Comparison of ENCODE assay signal across 9 mouse cellular contexts in the genomic region with DNA sequence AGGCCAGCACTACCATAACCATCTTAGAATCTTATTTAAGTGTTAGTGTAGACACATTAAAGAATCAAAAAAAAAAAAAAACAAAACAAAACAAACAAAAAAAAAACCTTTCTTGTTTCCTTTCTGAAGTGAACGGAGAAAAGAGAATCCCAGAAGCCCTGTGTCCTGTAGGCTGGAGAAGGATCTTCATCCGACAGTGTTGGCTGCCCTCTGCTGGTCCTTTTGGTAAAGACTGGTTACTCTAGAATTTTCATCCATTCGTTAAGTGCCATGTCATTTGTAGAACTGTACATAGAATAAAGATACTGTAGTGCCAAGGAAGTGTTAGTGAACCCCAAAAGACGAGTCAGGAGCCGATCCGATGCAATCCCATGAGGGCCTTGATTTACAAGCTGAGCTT. TPM values are rescaled to one million over a fixed set of nuclear protein-coding genes. Genes with fewer than 3 reads are reported as not detected.
A peak's percentile ranks its signal among the peaks of the same experiment; 100 is the strongest.
DNase-seq lines count a peak whose midpoint lies in the region; TF ChIP-seq lines count a peak whose summit lies in the region.
"Had no signal": no experiment of that assay in that cellular context is flagged by ENCODE, and none has a peak within 500 bp of the region (broad histone marks: within the 10 kb centered on the region; RNA-seq: fewer than 3 reads in every experiment).

No protein-coding gene starts in this region.

- intact Hi-C loops in gastrocnemius, adult 2 months (cut with DNase I) = loop anchor here (10.0 kb wide), 3 partner anchors 210 to 480 kb away; no protein-coding TSS in a partner anchor

- H3K36me3 ChIP-seq in ES-E14 (ENCODE audit: control insufficient read depth, insufficient read depth, low read length, poor library complexity, severe bottlenecking) = no peaks in the 10 kb centered on the region
- H3K36me3 ChIP-seq: stomach, embryonic 15.5 days had no signal

- no peak overlapping the region for H3K9ac ChIP-seq in ES-E14 (ENCODE audit: insufficient read depth, low read depth, low read length, poor library complexity, severe bottlenecking)
- H3K9ac ChIP-seq: stomach, embryonic 15.5 days had no signal

- H3K27ac ChIP-seq in ES-E14 (ENCODE audit: insufficient read depth, low read depth, low read length, poor library complexity, severe bottlenecking) = no peak overlapping the region
- no peak overlapping the region for H3K27ac ChIP-seq in gastrocnemius, adult 2 months
- H3K27ac ChIP-seq: stomach, embryonic 15.5 days had no signal

- H3K4me3 ChIP-seq in ES-E14 (ENCODE audit: insufficient read depth in 1 of 2, low read depth in 1 of 2, low read length in 2 of 2, poor library complexity in 1 of 2, severe bottlenecking in 1 of 2) = no peak overlapping the region
- H3K4me3 ChIP-seq in gastrocnemius, adult 2 months = no peak overlapping the region
- no peak overlapping the region for H3K4me3 ChIP-seq in lung, adult 2 months (replicated peaks; ENCODE audit: extremely low read depth, low read depth, low read length)
- H3K4me3 ChIP-seq: stomach, embryonic 15.5 days had no signal

- peak; percentile 63 for TF ChIP-seq CTCF in gastrocnemius, adult 2 months (IDR thresholded peaks at IDR 0.05)
- peak; percentile 55; the same call in 1 of the 2 replicates for TF ChIP-seq CTCF in lung, adult 2 months (IDR thresholded peaks at IDR 0.05; ENCODE audit: insufficient read depth, low read length)

- no peaks in the 10 kb centered on the region for H3K4me1 ChIP-seq in ES-E14 (ENCODE audit: control insufficient read depth in 2 of 2, insufficient read depth in 2 of 2, low read length in 2 of 2, poor library complexity in 1 of 2)
- H3K4me1 ChIP-seq in lung, adult 2 months (ENCODE audit: control insufficient read depth, insufficient read depth, low read length) = no peaks in the 10 kb centered on the region
- H3K4me1 ChIP-seq: stomach, embryonic 15.5 days had no signal

- no peak for TF ChIP-seq POLR2A in lung, adult 2 months (IDR thresholded peaks at IDR 0.05; ENCODE audit: borderline replicate concordance, extremely low read depth, low read depth, low read length)

- 17% methylated on average over 6 of the region's 6 CpGs for WGBS in lung, adult 2 months

- H3K9me3 ChIP-seq in ES-E14 (ENCODE audit: control insufficient read depth, insufficient read depth, low read depth, low read length) = no peaks in the 10 kb centered on the region
- H3K9me3 ChIP-seq: stomach, embryonic 15.5 days had no signal

- in situ Hi-C loops in ES-E14 (cut with MboI; ENCODE audit: low sequenced_read_pairs in 2 of 2, unreplicated experiment in 2 of 2) = loop anchor here in 1 of 2 experiments (25.0 kb wide), 1 partner anchor 358 kb away; no protein-coding TSS in a partner anchor

- DNase-seq in A20 (ENCODE audit: low read depth, low spot score) (peak; percentile 45), ES-E14 (ENCODE audit: low read depth, low spot score) (peak; percentile 56)
- DNase-seq in cerebellum, postnatal 14 days = peak; percentile 84 to 89
- peak; percentile 38 for DNase-seq in gastrocnemius, adult 2 months
- DNase-seq in kidney, postnatal 36 days = peak; percentile 51 to 85
- peak; percentile 21 for DNase-seq in lung, adult 2 months
- peak; percentile 37 for DNase-seq in retina, postnatal 7 days (ENCODE audit: low read depth, low spot score)
- DNase-seq in T-cell, adult 2 months (ENCODE audit: low spot score) = no peak

TF ChIP-seq in ES-E14, 5 proteins besides CTCF, POLR2A, EP300 and RAD21:
- TF ChIP-seq MAFK (IDR thresholded peaks at IDR 0.05; ENCODE audit: insufficient read depth, low read depth, low read length) (no peak), ZC3H11A (IDR thresholded peaks at IDR 0.05; ENCODE audit: borderline replicate concordance, low read depth, low read length) (peak; percentile 50; the same call in 1 of the 2 replicates), ZNF384 (IDR thresholded peaks at IDR 0.05; ENCODE audit: low read depth, low read length) (0 out of 2 replicates have a peak, but pooled peaks have one; percentile 26), HCFC1 (IDR thresholded peaks at IDR 0.05; ENCODE audit: borderline replicate concordance, insufficient read depth, low read length) (no peak), CHD2 (IDR thresholded peaks at IDR 0.05; ENCODE audit: low read depth, low read length) (no peak)

RNA-seq across cellular contexts. Expression of gene Cox18, which starts 29.0 kb away (rescaled TPM):
- 38.1 and 46.4 TPM in 2 replicates for total RNA-seq in ES-E14 (2012; rRNA removed)
- total RNA-seq in gastrocnemius, adult 2 months (2021) = 10 to 100 TPM in 1 of 2 experiments, 1 to 10 TPM in 1; 8.1 to 11.0 TPM
- polyA plus RNA-seq in lung, adult 2 months (2012; rRNA removed) = 20.1 and 20.4 TPM in 2 replicates
